Mouse (Mus musculus) erythroblast, embryonic 14.5 days (primary cell): Measurements from ENCODE around the gene Chka. TPM values are rescaled to one million over a fixed set of nuclear protein-coding genes. Genes with fewer than 3 reads are reported as not detected.

Experiments used
- H3K27me3 ChIP-seq: 2 replicates; pipeline ENCODE4 v1.6.1; 2012; ENCODE audit warnings: inconsistent platforms; ENCODE audit not compliant: control insufficient read depth
- H3K36me3 ChIP-seq: 2 replicates; pipeline ENCODE4 v1.6.1; 2012; ENCODE audit warnings: mild to moderate bottlenecking, inconsistent platforms; ENCODE audit not compliant: control insufficient read depth
- H3K4me1 ChIP-seq: 2 replicates; pipeline ENCODE4 v1.6.1; 2012; ENCODE audit warnings: inconsistent platforms; ENCODE audit not compliant: control insufficient read depth
- H3K4me3 ChIP-seq: replicated peaks from 2 replicates; pipeline ENCODE3; 2012; ENCODE audit warnings: moderate library complexity, mild to moderate bottlenecking, inconsistent platforms
- H3K9me3 ChIP-seq: 2 replicates; pipeline ENCODE4 v1.6.1; 2012; ENCODE audit warnings: low read length, inconsistent platforms, mixed read lengths; ENCODE audit not compliant: control insufficient read depth
- GATA1 ChIP-seq: IDR thresholded peaks from 2 replicates; pipeline ENCODE4 v1.6.1; 2012; ENCODE audit warnings: low read length, inconsistent platforms, mixed read lengths
- TAL1 ChIP-seq: IDR thresholded peaks from 3 replicates; pipeline ENCODE4 v1.6.1; 2012; ENCODE audit warnings: low read length, inconsistent platforms, mixed read lengths
- polyA plus RNA-seq: library from polyadenylated mRNA; stranded (reverse); fragments of >175 nt; gene quantifications from 2 replicates; pipeline ENCODE4 v1.2.3, GENCODE M21; 2012

Chka gene
- polyA plus RNA-seq, 1 experiment: 0.70 TPM

DNA sequence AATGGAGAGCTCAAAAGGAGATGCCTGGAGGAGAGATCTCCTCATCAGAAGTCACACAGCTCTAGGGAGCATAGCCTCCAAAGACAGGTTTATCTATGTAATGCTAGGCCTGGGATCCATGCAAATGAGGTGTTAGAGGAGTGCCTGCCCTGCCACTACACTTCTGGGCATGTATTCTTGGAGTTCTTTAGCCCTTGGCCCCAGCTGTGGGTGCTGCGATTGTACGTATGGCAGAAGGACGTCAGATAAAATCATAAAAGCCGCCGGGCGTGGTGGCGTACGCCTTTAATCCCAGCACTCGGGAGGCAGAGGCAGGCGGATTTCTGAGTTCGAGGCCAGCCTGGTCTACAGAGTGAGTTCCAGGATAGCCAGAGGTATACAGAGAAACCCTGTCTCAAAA, 6.2 kb upstream of the Chka start:
- Histone ChIP-seq H3K9me3 (no peaks in the 10 kb centered on the region), H3K4me1 (peaks cover 2% of the 10 kb centered on the region), H3K4me3 (no peak overlapping the region), H3K36me3 (no peaks in the 10 kb centered on the region), H3K27me3 (no peaks in the 10 kb centered on the region)
- TF ChIP-seq GATA1 (no peak), TAL1 (no peak)

DNA sequence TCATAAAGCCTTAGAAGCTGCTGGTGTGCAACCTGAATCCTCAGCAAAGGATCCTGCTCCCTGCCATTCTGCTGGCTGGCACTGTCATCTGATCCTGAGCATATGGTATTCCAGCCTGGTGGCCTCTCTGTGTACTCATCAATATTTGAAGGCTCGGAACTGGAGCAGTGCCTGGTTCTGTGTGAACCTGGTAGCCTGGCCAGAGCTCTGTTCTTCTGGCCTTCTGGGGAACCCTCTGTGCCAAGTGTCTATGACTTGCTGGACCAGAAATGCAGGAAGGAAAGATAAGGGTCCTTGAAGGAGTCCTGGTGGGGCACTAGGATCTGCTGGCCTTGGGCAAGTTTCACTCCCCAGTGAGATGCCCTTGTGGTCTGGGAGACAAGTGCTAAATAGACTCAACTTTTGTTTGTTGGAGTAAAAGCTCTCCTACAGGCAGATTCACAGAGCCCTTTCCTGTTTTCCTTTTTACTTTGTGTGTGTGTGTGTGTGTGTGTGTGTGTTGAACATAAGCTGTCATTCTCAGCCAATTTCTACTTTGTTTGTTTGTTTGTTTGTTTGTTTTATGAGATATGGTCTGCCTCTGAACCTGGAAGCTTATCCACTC, 5.7 kb upstream of the Chka start:
- no peaks in the 10 kb centered on the region for H3K36me3 ChIP-seq
- H3K4me3 ChIP-seq: no peak overlapping the region
- peaks cover 6% of the 10 kb centered on the region for H3K4me1 ChIP-seq
- H3K27me3 ChIP-seq: no peaks in the 10 kb centered on the region
- no peaks in the 10 kb centered on the region for H3K9me3 ChIP-seq
- no peak for TF ChIP-seq GATA1
- TF ChIP-seq TAL1: no peak

DNA sequence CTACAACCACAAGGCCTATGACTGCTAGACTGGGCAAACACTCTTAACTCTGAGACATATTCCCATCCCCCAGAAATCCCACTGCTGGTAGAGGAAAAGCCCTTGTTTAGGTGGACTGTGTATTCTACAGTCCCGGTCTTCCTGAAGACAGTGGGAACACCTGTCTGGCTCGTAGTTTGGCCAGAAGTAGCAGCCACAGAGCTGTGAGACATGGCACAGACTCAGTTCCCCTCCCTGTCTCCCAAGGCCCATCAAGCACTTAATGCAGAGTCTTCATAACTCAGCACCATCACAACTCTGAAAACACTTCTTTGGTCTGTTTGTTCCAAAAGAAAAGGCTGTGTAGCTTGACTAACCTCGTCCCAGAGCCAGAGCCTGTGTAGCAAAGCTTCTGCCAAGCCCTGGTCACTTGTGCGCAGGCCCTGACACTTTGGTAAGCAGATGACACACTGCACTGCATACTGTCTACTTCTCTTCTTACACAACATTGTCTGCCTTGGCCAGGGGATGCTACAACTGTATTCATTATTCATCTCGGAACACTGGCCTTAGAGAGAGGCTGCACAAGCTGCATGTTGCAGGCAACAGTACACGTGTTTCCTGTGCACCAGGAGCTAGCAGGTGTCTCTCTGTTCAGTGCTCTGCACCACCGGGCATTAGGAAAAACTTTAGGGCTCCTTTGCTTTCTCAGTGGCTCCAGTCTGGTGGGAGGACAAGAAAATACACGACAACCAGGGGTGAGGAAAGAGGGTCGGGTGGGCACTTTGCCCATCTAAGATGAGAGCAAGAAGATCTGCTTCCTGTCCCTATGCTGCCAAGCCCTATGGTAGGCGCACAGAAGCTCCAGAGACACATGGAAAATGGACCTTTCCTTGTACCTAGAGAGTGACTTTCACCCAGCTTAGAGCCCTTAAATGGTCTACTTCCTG, 4.6 kb upstream of the Chka start:
- Histone ChIP-seq H3K4me1 (peaks cover 16% of the 10 kb centered on the region), H3K9me3 (no peaks in the 10 kb centered on the region), H3K36me3 (no peaks in the 10 kb centered on the region), H3K4me3 (no peak overlapping the region), H3K27me3 (no peaks in the 10 kb centered on the region)
- TF ChIP-seq GATA1: no peak

DNA sequence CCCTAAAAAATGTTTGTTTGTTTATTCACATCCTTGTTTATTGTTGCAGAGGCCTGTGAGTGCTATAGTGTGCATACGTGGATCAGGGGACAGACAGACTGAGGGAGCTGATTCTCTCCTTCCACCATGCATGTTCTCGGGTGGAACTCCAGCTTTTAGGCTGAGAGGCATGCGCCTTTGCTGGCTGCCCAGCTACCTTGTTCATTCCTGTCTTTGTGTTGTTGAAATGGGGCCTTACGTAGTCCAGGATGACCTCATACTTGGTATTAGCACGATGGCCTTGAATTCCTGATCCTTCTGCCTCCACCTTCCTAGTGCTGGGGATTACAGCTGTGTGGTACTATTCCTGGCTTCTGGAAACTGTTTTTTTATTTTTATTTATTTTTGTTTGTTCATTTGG, 3.9 kb upstream of the Chka start:
- Histone ChIP-seq H3K27me3 (no peaks in the 10 kb centered on the region), H3K9me3 (no peaks in the 10 kb centered on the region), H3K4me3 (no peak overlapping the region), H3K4me1 (peaks cover 22% of the 10 kb centered on the region), H3K36me3 (no peaks in the 10 kb centered on the region)
- no peak for TF ChIP-seq TAL1
- no peak for TF ChIP-seq GATA1

GRCm38 (mm10) chr19:3848207-3848808, 3.3 kb upstream of the Chka start:
- TF ChIP-seq TAL1 (no peak), GATA1 (no peak)
- H3K27me3 ChIP-seq: no peaks in the 10 kb centered on the region
- peaks cover 25% of the 10 kb centered on the region for H3K4me1 ChIP-seq
- H3K4me3 ChIP-seq: no peak overlapping the region
- H3K9me3 ChIP-seq: no peaks in the 10 kb centered on the region
- H3K36me3 ChIP-seq: no peaks in the 10 kb centered on the region

DNA sequence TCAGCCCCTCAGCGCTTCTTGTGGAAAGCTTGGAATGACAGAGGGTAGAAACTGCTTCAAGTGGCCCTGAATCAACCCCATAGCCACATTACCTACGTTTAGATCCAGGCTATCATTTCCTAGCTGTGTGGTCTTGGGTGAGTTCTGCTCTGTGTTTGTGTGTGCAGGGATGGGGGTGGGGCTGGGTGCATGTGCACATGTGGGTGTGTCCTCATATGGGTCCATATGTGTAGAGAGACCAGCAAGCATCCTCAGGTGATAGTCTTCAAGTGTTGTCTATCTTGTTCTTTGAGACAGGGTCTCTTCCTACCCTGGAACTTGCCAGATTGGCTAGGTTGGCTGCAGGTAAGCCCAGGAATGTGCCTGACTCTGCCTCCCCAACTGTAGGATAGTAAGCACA, 2.3 kb upstream of the Chka start:
- H3K4me1 ChIP-seq: peaks cover 28% of the 10 kb centered on the region
- TF ChIP-seq GATA1 (no peak), TAL1 (no peak)
- no peaks in the 10 kb centered on the region for H3K27me3 ChIP-seq

GRCm38 (mm10) chr19:3850076-3850475, 1.5 kb upstream of the Chka start:
- Histone ChIP-seq H3K9me3 (no peaks in the 10 kb centered on the region), H3K4me1 (peaks cover 29% of the 10 kb centered on the region), H3K4me3 (no peak overlapping the region), H3K36me3 (no peaks in the 10 kb centered on the region; the same call in 1 of the 2 replicates), H3K27me3 (no peaks in the 10 kb centered on the region)
- TF ChIP-seq GATA1 (no peak), TAL1 (no peak)

More for the DNA sequence above, 2.3 kb upstream of the Chka start:
- Histone ChIP-seq H3K36me3 (no peaks in the 10 kb centered on the region; the same call in 1 of the 2 replicates), H3K4me3 (no peak overlapping the region), H3K9me3 (no peaks in the 10 kb centered on the region)

DNA sequence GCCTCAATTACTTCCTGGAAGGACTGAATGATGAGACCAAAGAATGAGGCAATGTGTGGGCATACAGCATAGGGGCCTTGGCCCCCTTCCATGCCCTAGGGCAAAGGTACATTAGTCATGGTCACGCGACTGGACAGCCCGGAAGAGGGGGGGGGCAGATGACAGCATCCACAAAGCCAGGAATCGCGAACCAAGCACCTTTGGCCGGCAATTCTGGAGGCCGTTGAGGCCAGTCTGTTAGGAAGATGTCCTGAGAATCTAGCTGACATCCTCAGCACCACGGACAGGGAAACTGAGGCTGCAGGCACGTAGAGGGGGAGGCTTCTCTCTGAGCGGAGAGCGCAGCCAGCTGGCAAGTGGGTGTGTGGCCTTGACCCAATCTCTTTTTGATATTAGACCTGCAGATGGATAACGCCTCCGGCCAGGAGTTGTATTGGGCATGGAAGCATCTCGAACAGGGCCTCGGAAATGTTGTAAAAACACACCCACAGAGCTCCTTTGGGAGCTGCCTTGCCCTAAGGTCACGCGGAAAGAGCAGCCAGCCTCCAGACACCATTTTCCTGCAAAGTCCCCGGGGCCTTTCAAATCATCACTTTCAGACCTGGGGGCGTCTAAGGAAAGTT, 615 bp upstream of the Chka start:
- Histone ChIP-seq H3K4me1 (peaks cover 36% of the 10 kb centered on the region), H3K9me3 (no peaks in the 10 kb centered on the region)

More for the DNA sequence above, 615 bp upstream of the Chka start:
- no peaks in the 10 kb centered on the region; the same call in 1 of the 2 replicates for H3K36me3 ChIP-seq
- H3K4me3 ChIP-seq: peak overlapping the region; percentile 80
- no peak for TF ChIP-seq GATA1
- no peak for TF ChIP-seq TAL1
- H3K27me3 ChIP-seq: no peaks in the 10 kb centered on the region
